Mouse (Mus musculus): ENCODE results near the gene Gprc5a. TPM values are rescaled to one million over a fixed set of nuclear protein-coding genes. Genes with fewer than 3 reads are reported as not detected.

The Gprc5a gene
- polyA plus RNA-seq, 1 experiment from 2014 or later, result 0.40 TPM

DNA sequence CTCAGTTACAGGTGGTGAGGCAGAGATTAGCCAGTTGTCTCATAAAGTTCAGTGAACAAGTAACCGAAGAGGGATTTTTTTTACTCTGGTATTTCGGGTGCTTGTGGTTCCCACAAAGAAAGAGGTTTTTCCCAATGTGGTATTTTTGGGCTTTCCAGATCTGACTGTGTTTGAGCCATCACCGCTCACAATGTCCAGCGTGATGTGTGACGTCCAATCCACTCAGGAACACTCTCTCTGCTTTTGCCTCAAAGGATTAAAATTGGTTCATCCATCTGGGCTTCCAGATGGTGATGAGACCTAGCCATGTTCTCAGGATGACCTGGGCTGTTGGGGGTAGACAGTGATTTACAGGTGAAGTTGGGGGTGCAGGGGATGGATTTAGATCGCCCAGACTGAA, 41.6 kb downstream of the Gprc5a start:
- Histone ChIP-seq H3K9me3 (replicated peaks) (no peaks in the 10 kb centered on the region), H3K36me3 (no peaks in the 10 kb centered on the region), H3K27ac (replicated peaks) (no peak overlapping the region), H3K4me3 (replicated peaks) (no peak overlapping the region), H3K4me2 (no peak overlapping the region), H3K9ac (replicated peaks) (no peak overlapping the region), H3K4me1 (no peaks in the 10 kb centered on the region), H3K27me3 (replicated peaks) (peaks cover 3% of the 10 kb centered on the region; the same call in 1 of the 2 replicates)
- ATAC-seq (ENCODE audit: low FRiP score), result no peak
- 93% methylated on average over 6 of the region's 6 CpGs for WGBS

DNA sequence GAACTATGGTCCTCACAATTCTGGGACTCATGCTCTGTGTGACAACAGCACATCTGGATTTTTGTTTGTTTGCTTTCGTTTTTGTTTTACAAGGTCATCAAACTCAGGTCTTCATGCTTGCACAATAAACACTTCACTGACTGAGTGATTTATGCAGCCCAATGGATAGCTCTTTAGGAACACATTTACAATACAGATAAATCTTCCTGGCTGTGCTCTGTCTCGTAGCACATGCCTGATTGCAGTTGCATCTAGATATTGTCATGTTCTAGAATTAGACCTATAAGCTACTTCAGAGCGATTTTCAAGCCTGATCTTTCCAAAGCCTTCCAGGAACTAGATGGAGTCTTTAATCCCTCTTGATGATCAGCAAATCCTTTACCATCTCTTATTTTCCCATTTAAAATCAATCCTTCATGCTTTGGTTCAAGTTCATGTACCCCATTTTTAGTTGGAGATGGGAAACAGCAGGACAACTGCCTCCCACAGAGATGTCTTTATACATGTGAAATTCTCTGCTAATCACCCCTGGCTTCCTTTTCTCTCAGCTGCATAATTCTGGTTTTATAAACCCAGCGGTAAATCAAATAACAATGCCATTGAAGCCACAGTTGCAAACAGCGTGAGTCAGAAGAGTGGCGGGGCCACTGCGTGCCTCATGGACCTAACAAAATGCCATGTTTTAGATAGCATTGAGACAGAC, 47.1 kb downstream of the Gprc5a start:
- Histone ChIP-seq H3K36me3 (no peaks in the 10 kb centered on the region), H3K4me1 (peaks cover 12% of the 10 kb centered on the region), H3K4me3 (replicated peaks) (no peak overlapping the region), H3K27me3 (replicated peaks) (no peaks in the 10 kb centered on the region), H3K9me3 (replicated peaks) (no peaks in the 10 kb centered on the region), H3K9ac (replicated peaks) (no peak overlapping the region), H3K4me2 (no peak overlapping the region), H3K27ac (replicated peaks) (no peak overlapping the region)
- 5% methylated on average over 7 of the region's 7 CpGs for WGBS
- no peak for ATAC-seq (ENCODE audit: low FRiP score)

DNA sequence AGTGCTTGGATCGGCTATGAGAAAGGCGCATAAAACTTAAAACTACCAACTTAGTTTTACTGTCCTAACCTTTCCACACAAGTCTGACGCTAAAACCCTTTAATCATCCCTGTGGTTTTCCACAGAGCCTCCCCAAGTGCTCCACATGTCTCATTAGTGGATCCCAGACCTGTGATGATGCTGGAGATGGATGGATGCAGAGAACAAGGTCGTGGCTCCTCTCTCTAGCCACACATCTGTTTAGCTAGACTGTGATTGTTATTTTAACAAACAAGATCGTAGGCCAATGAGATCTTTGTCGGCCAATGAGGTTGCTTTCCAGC, 47.6 kb downstream of the Gprc5a start:
- WGBS, result 9% methylated on average over 6 of the region's 6 CpGs
- Histone ChIP-seq H3K9ac (replicated peaks) (no peak overlapping the region), H3K27ac (replicated peaks) (no peak overlapping the region), H3K9me3 (replicated peaks) (no peaks in the 10 kb centered on the region), H3K36me3 (no peaks in the 10 kb centered on the region), H3K27me3 (replicated peaks) (no peaks in the 10 kb centered on the region), H3K4me3 (replicated peaks) (no peak overlapping the region), H3K4me1 (peaks cover 12% of the 10 kb centered on the region), H3K4me2 (no peak overlapping the region)
- no peak for ATAC-seq (ENCODE audit: low FRiP score)

DNA sequence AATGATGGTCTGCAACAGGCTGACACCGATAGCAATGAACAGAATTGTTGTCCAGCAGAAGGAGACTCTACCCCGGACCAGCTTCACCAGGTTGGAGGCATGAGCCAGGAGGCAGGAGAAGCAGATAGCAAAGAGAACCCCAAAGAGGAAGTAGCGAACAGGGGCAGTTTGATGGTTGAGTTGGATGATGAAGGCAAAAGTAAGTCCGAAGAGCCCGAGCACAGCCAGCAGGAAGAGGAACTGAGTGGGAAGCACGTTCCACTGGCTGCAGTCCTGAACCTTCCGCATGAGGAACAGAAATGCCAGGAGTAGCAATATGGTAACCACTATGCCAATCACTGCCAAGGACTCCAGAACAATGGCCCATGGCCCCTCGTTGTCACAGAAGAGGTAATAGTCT, 51.0 kb downstream of the Gprc5a start:
- Histone ChIP-seq H3K4me2 (no peak overlapping the region), H3K4me1 (peaks cover 12% of the 10 kb centered on the region), H3K4me3 (replicated peaks) (no peak overlapping the region), H3K27ac (replicated peaks) (no peak overlapping the region), H3K9ac (replicated peaks) (no peak overlapping the region), H3K36me3 (no peaks in the 10 kb centered on the region), H3K27me3 (replicated peaks) (no peaks in the 10 kb centered on the region), H3K9me3 (replicated peaks) (no peaks in the 10 kb centered on the region)
- ATAC-seq (ENCODE audit: low FRiP score), result no peak
- WGBS, result 94% methylated on average over 8 of the region's 8 CpGs

DNA sequence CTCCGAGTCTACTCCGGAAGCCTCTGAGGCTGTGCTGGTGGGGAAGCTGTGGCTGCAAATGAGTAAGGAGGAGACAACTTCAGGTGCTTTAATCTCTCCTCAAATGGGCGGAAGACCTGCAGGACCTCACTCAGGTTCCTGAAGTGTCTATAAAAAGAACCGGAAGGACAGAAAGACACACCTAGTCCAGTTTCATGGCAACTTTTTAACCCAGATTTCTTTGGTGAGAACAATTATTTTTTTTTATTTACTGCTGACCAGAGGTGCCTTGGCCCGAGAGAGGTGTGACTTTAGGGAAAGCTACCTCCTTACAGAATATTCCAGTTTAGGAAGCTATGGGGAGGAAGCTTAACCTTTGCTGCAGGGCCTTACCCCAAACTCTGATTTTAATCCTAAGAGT, 52.7 kb downstream of the Gprc5a start, which contains the start of gene Gprc5d:
Gprc5d (minus strand) TSS at position 101 of the 400 bp plus-strand sequence.
- Histone ChIP-seq H3K9ac (replicated peaks) (no peak within 1 kb of the TSS), H3K4me1 (peaks cover 2% of the 10 kb centered on the region), H3K27ac (replicated peaks) (no peak within 1 kb of the TSS), H3K4me2 (no peak within 1 kb of the TSS), H3K27me3 (replicated peaks) (no peaks in the 10 kb centered on the region), H3K4me3 (replicated peaks) (no peak within 1 kb of the TSS), H3K9me3 (replicated peaks) (no peaks in the 10 kb centered on the region), H3K36me3 (no peaks in the 10 kb centered on the region)
- 95% methylated on average over 5 of the region's 5 CpGs for WGBS
- no peak for ATAC-seq (ENCODE audit: low FRiP score)

DNA sequence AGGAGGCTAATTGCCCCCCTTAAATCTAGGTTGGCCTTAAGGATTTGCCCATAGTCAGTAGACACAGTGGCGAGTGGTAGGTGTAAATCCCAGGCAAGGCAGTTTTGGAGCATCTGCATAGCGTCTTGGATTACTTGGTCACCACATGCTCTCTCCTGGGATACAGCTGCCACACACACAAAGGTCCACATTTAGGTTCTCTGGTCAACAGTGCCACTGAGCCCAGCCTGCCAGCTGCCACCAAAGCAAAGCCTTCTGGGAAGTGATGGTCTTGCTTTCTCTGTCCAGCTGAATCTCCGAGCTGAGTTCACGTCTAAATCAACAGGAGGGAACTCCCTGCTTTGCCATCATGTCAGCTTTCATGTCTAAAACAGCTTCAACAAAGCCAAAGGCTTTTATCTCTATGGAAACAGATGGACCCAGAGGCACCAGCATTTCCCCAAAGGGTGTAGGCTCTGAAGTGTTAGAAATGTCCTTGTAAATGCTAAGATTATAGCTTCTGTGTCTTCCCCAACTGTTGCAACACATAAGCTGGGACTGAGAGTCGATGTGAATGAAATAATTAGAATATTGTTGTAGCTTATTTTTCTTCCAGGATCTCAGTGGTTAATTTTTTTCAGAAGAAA, 59.4 kb downstream of the Gprc5a start:
- H3K27ac ChIP-seq (replicated peaks), result no peak overlapping the region
- no peak for ATAC-seq (ENCODE audit: low FRiP score)
- WGBS, result 60% methylated on average over 5 of the region's 5 CpGs
- no peak overlapping the region for H3K9ac ChIP-seq (replicated peaks)
- H3K27me3 ChIP-seq (replicated peaks), result no peaks in the 10 kb centered on the region
- H3K4me3 ChIP-seq (replicated peaks), result no peak overlapping the region
- H3K36me3 ChIP-seq, result no peaks in the 10 kb centered on the region
- H3K9me3 ChIP-seq (replicated peaks), result no peaks in the 10 kb centered on the region
- H3K4me1 ChIP-seq, result no peaks in the 10 kb centered on the region
- no peak overlapping the region for H3K4me2 ChIP-seq

DNA sequence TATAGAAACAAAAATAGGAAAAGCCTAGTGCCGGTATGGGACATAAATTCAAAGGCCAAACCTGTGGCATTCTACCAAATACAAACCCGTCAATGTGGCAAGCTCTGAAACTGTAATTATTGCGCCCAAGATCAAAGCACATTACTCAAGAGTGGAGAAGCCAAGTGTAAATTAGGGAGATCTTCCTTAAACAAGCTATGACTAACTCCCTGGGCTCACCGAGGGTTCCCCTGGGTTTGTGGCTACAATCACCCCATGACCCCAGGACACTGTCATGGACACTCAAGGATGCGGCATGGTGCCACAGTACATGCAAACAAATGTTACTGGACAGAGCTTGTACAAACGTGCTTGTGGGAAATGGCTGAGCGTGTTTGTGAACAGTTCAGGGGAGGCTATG, 67.6 kb downstream of the Gprc5a start:
- ATAC-seq (ENCODE audit: low FRiP score), result no peak
- Histone ChIP-seq H3K27me3 (replicated peaks) (no peaks in the 10 kb centered on the region), H3K4me2 (no peak overlapping the region), H3K36me3 (no peaks in the 10 kb centered on the region), H3K27ac (replicated peaks) (no peak overlapping the region), H3K4me3 (replicated peaks) (no peak overlapping the region), H3K9me3 (replicated peaks) (no peaks in the 10 kb centered on the region), H3K9ac (replicated peaks) (no peak overlapping the region), H3K4me1 (peaks cover 10% of the 10 kb centered on the region)
- WGBS, result 76% methylated on average over 7 of the region's 7 CpGs

DNA sequence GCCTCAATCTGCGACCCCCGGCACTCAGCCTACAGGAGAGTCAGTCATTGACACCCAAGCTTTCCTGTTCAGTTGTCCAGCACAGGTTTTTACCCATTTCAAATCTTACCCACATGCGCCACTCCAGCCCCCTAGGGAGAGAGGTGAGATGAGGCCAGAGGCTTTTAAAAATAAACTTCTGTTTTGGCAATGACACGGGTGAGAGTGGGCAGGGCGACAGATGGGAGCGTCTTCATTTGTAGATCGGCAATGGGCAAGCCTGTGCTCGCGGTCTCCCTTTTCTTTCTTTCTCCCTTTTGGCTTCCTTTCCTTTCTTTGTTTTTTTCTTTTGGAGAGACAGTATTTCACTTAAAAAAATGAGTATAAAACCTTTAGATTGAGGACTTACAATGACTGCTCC, 68.0 kb downstream of the Gprc5a start:
- Histone ChIP-seq H3K4me3 (replicated peaks) (no peak overlapping the region), H3K4me1 (peaks cover 11% of the 10 kb centered on the region), H3K9me3 (replicated peaks) (no peaks in the 10 kb centered on the region), H3K4me2 (no peak overlapping the region), H3K27ac (replicated peaks) (no peak overlapping the region), H3K9ac (replicated peaks) (no peak overlapping the region), H3K36me3 (no peaks in the 10 kb centered on the region), H3K27me3 (replicated peaks) (no peaks in the 10 kb centered on the region)
- WGBS, result 97% methylated on average over 9 of the region's 9 CpGs
- ATAC-seq (ENCODE audit: low FRiP score), result no peak

Other genes starting within 250 kb of the Gprc5a start
- gene Crebl2, start 235.5 kb upstream of the Gprc5a start, polyA plus RNA-seq (2015; fragmentation: Nextera tagmentation; extraction: Ambion mirVana), result 3.9 and 4.6 TPM in 2 replicates
- gene Gpr19, start 167.1 kb upstream of the Gprc5a start, polyA plus RNA-seq (2015; fragmentation: Nextera tagmentation; extraction: Ambion mirVana), result 31.2 and 37.0 TPM in 2 replicates
- gene Cdkn1b, start 145.2 kb upstream of the Gprc5a start, polyA plus RNA-seq (2015; fragmentation: Nextera tagmentation; extraction: Ambion mirVana), result 15.7 and 17.3 TPM in 2 replicates
- gene Apold1, start 83.9 kb upstream of the Gprc5a start, polyA plus RNA-seq (2015; fragmentation: Nextera tagmentation; extraction: Ambion mirVana), result 4.0 and 4.1 TPM in 2 replicates
- gene Ddx47, start 54.0 kb upstream of the Gprc5a start, polyA plus RNA-seq (2015; fragmentation: Nextera tagmentation; extraction: Ambion mirVana), result 74.6 and 86.6 TPM in 2 replicates
- not detected in 2 replicates for gene Gprc5d, start 52.6 kb downstream of the Gprc5a start, polyA plus RNA-seq (2015; fragmentation: Nextera tagmentation; extraction: Ambion mirVana)
- 99.6 and 105 TPM in 2 replicates for gene Fam234b, start 132.3 kb downstream of the Gprc5a start, polyA plus RNA-seq (2015; fragmentation: Nextera tagmentation; extraction: Ambion mirVana)
- gene Hebp1, start 132.4 kb downstream of the Gprc5a start, polyA plus RNA-seq (2015; fragmentation: Nextera tagmentation; extraction: Ambion mirVana), result 6.2 and 10.8 TPM in 2 replicates
- 0.59 TPM in 1 of 2 replicates, not detected in the other for gene Gsg1, start 188.7 kb downstream of the Gprc5a start, polyA plus RNA-seq (2015; fragmentation: Nextera tagmentation; extraction: Ambion mirVana)
- 0.14 TPM in 1 of 2 replicates, not detected in the other for gene Pbp2, start 244.8 kb downstream of the Gprc5a start, polyA plus RNA-seq (2015; fragmentation: Nextera tagmentation; extraction: Ambion mirVana)

Measured in neural tube, embryonic 15.5 days (tissue).